Mouse (Mus musculus) kidney, embryonic 15.5 days (tissue): Measurements from ENCODE around the gene Gpr171. TPM values are rescaled to one million over a fixed set of nuclear protein-coding genes. Genes with fewer than 3 reads are reported as not detected.
A peak's percentile ranks its signal among the peaks of the same experiment; 100 is the strongest.

ENCODE experiments used
- ATAC-seq: fragments of 200-750 bp; cut with Nextera tagmentation; replicated peaks from 2 replicates; pipeline ENCODE4 v1.8.0; 2017; ENCODE audit warnings: moderate TSS enrichment; ENCODE audit not compliant: low FRiP score
- H3K27ac ChIP-seq: fragments of 300-500 bp; sonication (generic); 2 replicates; pipeline ENCODE4 v1.5.1; 2015; ENCODE audit warnings: mild to moderate bottlenecking, inconsistent platforms
- H3K27me3 ChIP-seq: fragments of 300-500 bp; sonication (generic); 2 replicates; pipeline ENCODE4 v1.6.1; 2015; ENCODE audit warnings: inconsistent platforms
- H3K36me3 ChIP-seq: fragments of 300-500 bp; sonication (generic); 2 replicates; pipeline ENCODE4 v1.6.1; 2015; ENCODE audit warnings: inconsistent platforms
- H3K4me1 ChIP-seq: fragments of 300-500 bp; sonication (generic); 2 replicates; pipeline ENCODE4 v1.6.1; 2015; ENCODE audit warnings: inconsistent platforms
- H3K4me2 ChIP-seq: fragments of 300-500 bp; sonication (generic); 2 replicates; pipeline ENCODE4 v1.6.1; 2015; ENCODE audit warnings: moderate library complexity, mild to moderate bottlenecking, inconsistent platforms
- H3K4me3 ChIP-seq: fragments of 300-500 bp; sonication (generic); replicated peaks from 2 replicates; pipeline ENCODE4 v1.5.1; 2015; ENCODE audit warnings: mild to moderate bottlenecking, inconsistent platforms
- H3K9ac ChIP-seq: fragments of 300-500 bp; sonication (generic); 2 replicates; pipeline ENCODE4 v1.6.1; 2015; ENCODE audit warnings: mild to moderate bottlenecking, inconsistent platforms
- H3K9me3 ChIP-seq: fragments of 300-500 bp; sonication (generic); replicated peaks from 2 replicates; pipeline ENCODE4 v1.6.1; 2016; ENCODE audit warnings: inconsistent platforms
- WGBS: fragments of 180-500 bp; shearing (Covaris S2); methylation state at CpG from one replicate; pipeline ENCODE4 v1.1.7; 2015; ENCODE audit warnings: mixed read lengths; 5-methylcytosine and 5-hydroxymethylcytosine counted together
- polyA plus RNA-seq: library from polyadenylated mRNA; unstranded; fragments of >200 nt; fragmentation: Nextera tagmentation; extraction: Ambion mirVana; gene quantifications from 2 replicates; pipeline ENCODE4 v1.2.1, GENCODE M21; 2015

Gpr171 gene
- polyA plus RNA-seq, 1 experiment from 2014 or later: 1.0 TPM

- H3K4me2 ChIP-seq: no peak overlapping the region
- WGBS: 65% methylated on average over 8 of the region's 8 CpGs
- H3K9ac ChIP-seq: no peak overlapping the region
- no peaks in the 10 kb centered on the region for H3K36me3 ChIP-seq
- H3K27ac ChIP-seq: no peak overlapping the region
- ATAC-seq: no peak
- H3K4me3 ChIP-seq: no peak overlapping the region
- H3K4me1 ChIP-seq: no peaks in the 10 kb centered on the region
- H3K9me3 ChIP-seq: no peaks in the 10 kb centered on the region
- H3K27me3 ChIP-seq: no peaks in the 10 kb centered on the region
Measured at GRCm38 (mm10) chr3:59066558-59067294, 34.9 kb downstream of the Gpr171 start.

GRCm38 (mm10) chr3:59065937-59066336 is 35.7 kb downstream of the Gpr171 start:
- Histone ChIP-seq H3K4me2 (no peak overlapping the region), H3K4me1 (no peaks in the 10 kb centered on the region), H3K4me3 (no peak overlapping the region), H3K9ac (no peak overlapping the region), H3K27me3 (no peaks in the 10 kb centered on the region), H3K27ac (no peak overlapping the region), H3K9me3 (no peaks in the 10 kb centered on the region), H3K36me3 (no peaks in the 10 kb centered on the region)
- ATAC-seq: no peak
- 73% methylated on average over 3 of the region's 3 CpGs for WGBS

- ATAC-seq: no peak
- H3K9ac ChIP-seq: no peak overlapping the region
- H3K4me1 ChIP-seq: peaks cover 10% of the 10 kb centered on the region
- H3K4me2 ChIP-seq: no peak overlapping the region
- no peak overlapping the region for H3K4me3 ChIP-seq
- 85% methylated on average over 4 of the region's 4 CpGs for WGBS
- H3K36me3 ChIP-seq: no peaks in the 10 kb centered on the region
- no peaks in the 10 kb centered on the region for H3K9me3 ChIP-seq
- no peak overlapping the region for H3K27ac ChIP-seq
- H3K27me3 ChIP-seq: no peaks in the 10 kb centered on the region
Measured at GRCm38 (mm10) chr3:59063431-59063830, 38.2 kb downstream of the Gpr171 start.

- Histone ChIP-seq H3K36me3 (no peaks in the 10 kb centered on the region), H3K4me2 (no peak overlapping the region), H3K4me3 (no peak overlapping the region), H3K27ac (no peak overlapping the region), H3K4me1 (peaks cover 10% of the 10 kb centered on the region), H3K27me3 (no peaks in the 10 kb centered on the region), H3K9me3 (no peaks in the 10 kb centered on the region), H3K9ac (no peak overlapping the region)
- no peak for ATAC-seq
- 61% methylated on average over 5 of the region's 5 CpGs for WGBS
Measured at GRCm38 (mm10) chr3:59062141-59062540, 39.5 kb downstream of the Gpr171 start.

- 65% methylated on average over 7 of the region's 7 CpGs for WGBS
- Histone ChIP-seq H3K9ac (no peak overlapping the region), H3K27me3 (no peaks in the 10 kb centered on the region), H3K9me3 (no peaks in the 10 kb centered on the region), H3K4me3 (no peak overlapping the region), H3K27ac (no peak overlapping the region), H3K36me3 (no peaks in the 10 kb centered on the region), H3K4me1 (peaks cover 10% of the 10 kb centered on the region), H3K4me2 (no peak overlapping the region)
- no peak for ATAC-seq
Measured at GRCm38 (mm10) chr3:59060131-59060530, 41.5 kb downstream of the Gpr171 start.

GRCm38 (mm10) chr3:59059022-59059541 is 42.5 kb downstream of the Gpr171 start:
- H3K9ac ChIP-seq: no peak overlapping the region
- H3K4me3 ChIP-seq: no peak overlapping the region
- peaks cover 10% of the 10 kb centered on the region for H3K4me1 ChIP-seq
- 3% methylated on average over 7 of the region's 7 CpGs for WGBS
- H3K9me3 ChIP-seq: no peaks in the 10 kb centered on the region
- H3K36me3 ChIP-seq: no peaks in the 10 kb centered on the region
- no peak overlapping the region for H3K27ac ChIP-seq
- no peaks in the 10 kb centered on the region for H3K27me3 ChIP-seq
- ATAC-seq: peak; percentile 82
- peak overlapping the region; percentile 40 for H3K4me2 ChIP-seq

- WGBS: 86% methylated on average over 17 of the region's 17 CpGs
- H3K9ac ChIP-seq: no peak overlapping the region
- peaks cover 8% of the 10 kb centered on the region for H3K4me1 ChIP-seq
- no peaks in the 10 kb centered on the region for H3K27me3 ChIP-seq
- no peak overlapping the region for H3K4me2 ChIP-seq
- ATAC-seq: no peak
- H3K27ac ChIP-seq: no peak overlapping the region
- no peak overlapping the region for H3K4me3 ChIP-seq
- no peaks in the 10 kb centered on the region for H3K36me3 ChIP-seq
- H3K9me3 ChIP-seq: no peaks in the 10 kb centered on the region
Measured at GRCm38 (mm10) chr3:59054834-59055535, 46.6 kb downstream of the Gpr171 start.

Other genes starting within 250 kb of the Gpr171 start
- 3.7 and 4.6 TPM in 2 replicates for gene Clrn1, start 216.5 kb downstream of the Gpr171 start, polyA plus RNA-seq
- 2.4 and 2.5 TPM in 2 replicates for gene Med12l, start 96.0 kb downstream of the Gpr171 start, polyA plus RNA-seq
- 2.3 and 3.0 TPM in 2 replicates for gene P2ry14, start 51.8 kb upstream of the Gpr171 start, polyA plus RNA-seq
- 0.31 TPM in 1 of 2 replicates, not detected in the other for gene Gpr87, start 93.3 kb upstream of the Gpr171 start, polyA plus RNA-seq
- gene P2ry13, start 109.1 kb upstream of the Gpr171 start, polyA plus RNA-seq: 0.63 and 0.73 TPM in 2 replicates
- gene P2ry12, start 161.1 kb upstream of the Gpr171 start, polyA plus RNA-seq: 1.0 and 2.1 TPM in 2 replicates
- gene Igsf10, start 242.6 kb upstream of the Gpr171 start, polyA plus RNA-seq: 3.8 and 4.1 TPM in 2 replicates